Mouse (Mus musculus): ENCODE results near the gene Wrnip1. TPM values are rescaled to one million over a fixed set of nuclear protein-coding genes. Genes with fewer than 3 reads are reported as not detected.
A peak's percentile ranks its signal among the peaks of the same experiment; 100 is the strongest.

Wrnip1 gene
- polyA plus RNA-seq, 1 experiment from 2014 or later, result 55.2 TPM

DNA sequence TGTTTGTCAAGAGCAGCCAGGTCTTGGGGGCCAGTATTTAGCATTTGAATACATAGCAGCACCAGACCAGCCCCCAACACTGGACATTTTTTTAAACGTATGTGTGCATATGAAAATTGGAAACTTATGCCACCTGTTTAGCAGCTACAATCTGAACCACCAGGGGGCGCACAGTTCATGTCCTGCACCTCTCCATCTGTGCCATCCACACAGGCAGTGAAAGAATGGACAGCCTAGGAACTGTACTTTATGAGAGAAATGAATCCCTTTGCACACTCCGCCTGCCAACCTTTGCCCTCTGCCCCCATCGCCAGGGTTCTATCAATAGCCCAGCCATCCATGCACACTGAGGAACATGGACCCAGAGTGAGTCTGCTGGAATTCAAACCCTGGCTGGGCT is 26.1 kb downstream of the Wrnip1 start:
- in situ Hi-C loops (cut with MboI; ENCODE audit: low pct_unique_long_range_greater_than_20kb), result no loop called here
- H3K27me3 ChIP-seq, result no peaks in the 10 kb centered on the region
- ATAC-seq, result no peak
- TF ChIP-seq CTCF (IDR thresholded peaks at IDR 0.05), result peak; percentile 84
- ChIA-PET POLR2A (no interaction called here), CTCF (interaction anchor here (0.8 to 2.4 kb wide), 6 partner anchors 9 to 60 kb away, joined by 3 to 9 read pairs (median 4); partner anchors contain the start of genes D930007J09Rik and Wrnip1)
- DNase-seq (ENCODE audit: low read depth, low spot score), result no peak

DNA sequence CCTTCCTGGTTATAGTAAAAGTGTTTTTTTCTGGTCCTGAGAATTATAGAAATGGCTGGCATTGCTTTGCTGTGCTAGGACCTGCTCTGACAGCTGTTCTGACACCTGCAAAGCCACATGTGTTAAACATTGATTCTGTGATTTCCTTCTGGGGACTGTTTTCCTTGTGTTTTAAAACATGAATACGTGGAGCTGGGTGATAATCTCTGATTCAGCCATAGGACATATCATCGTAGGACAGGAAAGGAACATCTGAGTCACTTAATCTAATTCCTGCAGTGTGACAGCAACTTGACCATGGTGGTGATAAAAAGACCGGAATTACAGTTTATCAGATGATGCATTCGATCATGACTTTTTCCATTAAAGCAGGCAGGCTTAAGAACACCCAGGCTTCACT is 27.0 kb downstream of the Wrnip1 start:
- ChIA-PET POLR2A (no interaction called here), CTCF (interaction anchor here (0.9 kb wide), 1 partner anchor 1167 kb away, joined by 4 read pairs; no protein-coding TSS in a partner anchor)
- DNase-seq (ENCODE audit: low read depth, low spot score) (no peak), ATAC-seq (no peak)
- no peak for TF ChIP-seq CTCF (IDR thresholded peaks at IDR 0.05)
- in situ Hi-C loops (cut with MboI; ENCODE audit: low pct_unique_long_range_greater_than_20kb), result no loop called here
- H3K27me3 ChIP-seq, result no peaks in the 10 kb centered on the region

- H3K27me3 ChIP-seq, result no peaks in the 10 kb centered on the region
- CTCF ChIA-PET, result interaction anchor here (1.2 to 1.4 kb wide), 2 partner anchors 11 to 25 kb away, joined by 3 read pairs; no protein-coding TSS in a partner anchor
- DNase-seq (ENCODE audit: low read depth, low spot score) (no peak), ATAC-seq (no peak)
- in situ Hi-C loops (cut with MboI; ENCODE audit: low pct_unique_long_range_greater_than_20kb), result no loop called here
- TF ChIP-seq CTCF (IDR thresholded peaks at IDR 0.05), result no peak
- POLR2A ChIA-PET, result no interaction called here
These were observed 29.9 kb downstream of the Wrnip1 start for GRCm38 (mm10) chr13:32831505-32832273.

GRCm38 (mm10) chr13:32832776-32833175 is 30.9 kb downstream of the Wrnip1 start:
- in situ Hi-C loops (cut with MboI; ENCODE audit: low pct_unique_long_range_greater_than_20kb), result no loop called here
- TF ChIP-seq CTCF (IDR thresholded peaks at IDR 0.05), result no peak
- no peaks in the 10 kb centered on the region for H3K27me3 ChIP-seq
- POLR2A ChIA-PET, result interaction anchor here (1.2 kb wide), 1 partner anchor 19 kb away, joined by 3 read pairs; no protein-coding TSS in a partner anchor
- DNase-seq (ENCODE audit: low read depth, low spot score), result no peak
- ATAC-seq, result no peak
- CTCF ChIA-PET, result interaction anchor here (1.0 to 1.4 kb wide), 2 partner anchors 24 to 53 kb away, joined by 3 read pairs; no protein-coding TSS in a partner anchor

- ChIA-PET CTCF (interaction anchor here (1.0 to 1.4 kb wide), 2 partner anchors 24 to 53 kb away, joined by 3 read pairs; no protein-coding TSS in a partner anchor), POLR2A (interaction anchor here (1.2 kb wide), 1 partner anchor 20 kb away, joined by 3 read pairs; no protein-coding TSS in a partner anchor)
- no peak for TF ChIP-seq CTCF (IDR thresholded peaks at IDR 0.05)
- no peak for ATAC-seq
- in situ Hi-C loops (cut with MboI; ENCODE audit: low pct_unique_long_range_greater_than_20kb), result no loop called here
- no peak for DNase-seq (ENCODE audit: low read depth, low spot score)
- no peaks in the 10 kb centered on the region for H3K27me3 ChIP-seq
These were observed 31.4 kb downstream of the Wrnip1 start for GRCm38 (mm10) chr13:32833237-32833636.

DNA sequence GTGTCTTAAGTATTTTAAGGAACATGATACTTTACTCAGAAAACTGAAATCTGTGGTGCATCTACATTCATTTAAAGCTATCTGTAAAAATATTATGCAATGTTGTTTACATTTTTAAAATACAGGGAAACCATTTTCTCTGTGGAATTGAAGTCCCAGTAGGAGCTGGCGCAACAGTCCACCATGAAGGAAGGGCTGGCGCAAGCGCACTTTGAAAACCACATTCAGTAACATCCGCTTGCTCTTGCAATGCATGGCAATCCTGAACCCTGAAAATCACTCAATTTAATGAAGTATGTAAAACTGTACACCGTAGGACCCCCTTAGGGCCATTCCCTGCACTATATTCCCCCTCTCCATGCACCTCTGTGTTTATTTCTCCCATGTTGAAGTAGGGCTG is 32.7 kb downstream of the Wrnip1 start:
- TF ChIP-seq CTCF (IDR thresholded peaks at IDR 0.05), result no peak
- no peaks in the 10 kb centered on the region for H3K27me3 ChIP-seq
- ChIA-PET POLR2A (no interaction called here), CTCF (no interaction called here)
- ATAC-seq (no peak), DNase-seq (ENCODE audit: low read depth, low spot score) (no peak)
- in situ Hi-C loops (cut with MboI; ENCODE audit: low pct_unique_long_range_greater_than_20kb), result no loop called here

DNA sequence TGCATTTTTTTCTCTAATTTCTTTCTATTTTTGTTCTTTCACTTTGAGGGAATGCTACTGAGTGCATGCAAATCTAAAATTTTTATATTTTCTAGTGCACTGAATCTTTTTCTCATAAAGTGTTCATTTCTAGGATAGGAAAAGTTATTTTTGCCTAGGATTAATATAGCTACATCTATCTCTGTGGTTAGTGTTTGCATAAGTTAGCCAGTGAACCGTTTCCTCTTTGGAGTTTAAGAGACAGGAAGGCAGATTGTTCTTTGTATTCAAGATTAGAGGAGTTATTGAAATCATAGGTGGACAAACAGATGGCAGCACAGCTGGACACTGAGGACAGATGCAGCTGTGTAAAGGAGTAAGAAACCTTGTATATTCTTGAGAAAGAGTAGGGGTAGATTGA is 37.5 kb downstream of the Wrnip1 start:
- ChIA-PET CTCF (interaction anchor here (0.7 to 1.2 kb wide), 2 partner anchors 11 to 148 kb away, joined by 3 read pairs; no protein-coding TSS in a partner anchor), POLR2A (no interaction called here)
- no peaks in the 10 kb centered on the region for H3K27me3 ChIP-seq
- ATAC-seq (no peak), DNase-seq (ENCODE audit: low read depth, low spot score) (no peak)
- in situ Hi-C loops (cut with MboI; ENCODE audit: low pct_unique_long_range_greater_than_20kb), result no loop called here
- no peak for TF ChIP-seq CTCF (IDR thresholded peaks at IDR 0.05)

GRCm38 (mm10) chr13:32841349-32841748 is 39.5 kb downstream of the Wrnip1 start:
- in situ Hi-C loops (cut with MboI; ENCODE audit: low pct_unique_long_range_greater_than_20kb), result no loop called here
- H3K27me3 ChIP-seq, result no peaks in the 10 kb centered on the region
- CTCF ChIA-PET, result no interaction called here
- no peak for DNase-seq (ENCODE audit: low read depth, low spot score)
- no peak for ATAC-seq
- POLR2A ChIA-PET, result no interaction called here
- TF ChIP-seq CTCF (IDR thresholded peaks at IDR 0.05), result no peak

DNA sequence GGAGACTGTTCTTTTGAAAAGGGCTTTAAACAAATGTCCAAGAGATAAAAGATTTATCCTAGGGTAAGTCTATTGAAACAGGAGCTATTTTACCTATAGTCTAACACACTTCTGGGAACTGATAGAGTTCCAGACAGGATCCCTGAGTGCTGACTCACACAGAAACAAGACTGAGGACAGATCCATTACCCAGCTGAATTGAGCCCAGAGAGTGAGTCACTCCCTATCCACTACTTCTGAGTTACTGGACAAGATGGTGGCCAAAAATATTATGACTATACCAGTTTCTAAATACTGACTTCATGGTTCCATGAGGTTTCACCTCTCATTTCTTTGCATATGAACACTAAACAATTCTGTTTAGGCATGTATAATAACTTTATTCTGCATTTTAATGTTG is 44.4 kb downstream of the Wrnip1 start:
- ChIA-PET CTCF (interaction anchor here (1.9 kb wide), 1 partner anchor 10 kb away, joined by 4 read pairs; no protein-coding TSS in a partner anchor), POLR2A (no interaction called here)
- no peaks in the 10 kb centered on the region for H3K27me3 ChIP-seq
- ATAC-seq (no peak), DNase-seq (ENCODE audit: low read depth, low spot score) (no peak)
- in situ Hi-C loops (cut with MboI; ENCODE audit: low pct_unique_long_range_greater_than_20kb), result no loop called here
- TF ChIP-seq CTCF (IDR thresholded peaks at IDR 0.05), result no peak

DNA sequence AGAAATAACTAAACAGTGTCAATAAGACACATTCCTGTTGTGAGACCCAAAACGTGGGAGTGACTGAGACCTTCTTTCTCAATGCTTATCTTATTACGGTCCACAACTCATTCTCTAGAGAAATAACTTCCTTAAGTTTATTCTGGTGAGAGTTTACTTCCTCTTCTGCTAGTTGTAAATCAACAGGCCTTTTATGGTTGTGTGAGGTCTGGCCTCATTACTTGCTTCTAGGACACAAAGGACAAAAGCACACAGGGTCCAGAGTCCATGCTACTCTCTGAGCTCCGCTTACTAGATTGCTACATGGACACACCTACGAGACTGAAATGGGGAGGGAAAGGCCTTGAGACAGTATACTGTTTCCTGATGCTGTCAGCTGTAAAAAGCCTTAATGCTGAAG is 47.3 kb downstream of the Wrnip1 start:
- no peak for TF ChIP-seq CTCF (IDR thresholded peaks at IDR 0.05)
- in situ Hi-C loops (cut with MboI; ENCODE audit: low pct_unique_long_range_greater_than_20kb), result no loop called here

DNA sequence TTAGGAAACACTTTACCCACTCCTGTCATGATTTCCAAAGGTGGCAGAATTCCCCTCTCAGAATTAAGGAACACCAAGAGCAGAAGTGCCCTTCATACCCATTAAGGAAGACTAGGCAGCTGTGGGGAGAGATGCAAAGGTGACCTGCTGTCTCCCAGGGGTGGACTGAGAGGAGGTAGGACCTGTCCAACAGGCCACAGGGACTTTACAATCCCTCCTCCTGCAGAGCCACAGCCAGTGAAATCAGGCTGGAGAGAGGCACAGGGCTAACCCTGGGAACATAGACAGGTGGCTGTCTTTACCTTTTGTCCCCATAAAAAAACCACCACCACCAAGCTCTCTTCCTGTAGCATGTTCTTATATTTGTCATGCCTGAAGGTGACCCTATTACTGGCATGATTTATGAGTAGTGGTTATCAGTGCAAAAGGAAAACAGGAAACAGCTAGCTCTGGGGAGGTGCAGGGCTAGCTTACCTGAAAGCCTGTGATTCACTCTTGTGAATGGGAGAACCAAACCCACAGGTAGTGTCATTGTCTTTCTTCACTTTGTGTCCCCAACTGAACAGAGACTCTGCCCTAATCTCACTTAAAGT is 47.8 kb downstream of the Wrnip1 start:
- in situ Hi-C loops (cut with MboI; ENCODE audit: low pct_unique_long_range_greater_than_20kb), result loop anchor here (5.0 kb wide), 2 partner anchors 48 to 1153 kb away; partner anchors contain the start of genes Ripk1, Serpinb1c and Serpinb6a
- POLR2A ChIA-PET, result no interaction called here
- no peak for TF ChIP-seq CTCF (IDR thresholded peaks at IDR 0.05)
- CTCF ChIA-PET, result interaction anchor here (1.1 to 2.2 kb wide), 3 partner anchors 10 to 48 kb away, joined by 3 to 6 read pairs (median 3); partner anchors contain the start of gene Serpinb1c
- no peaks in the 10 kb centered on the region for H3K27me3 ChIP-seq
- DNase-seq (ENCODE audit: low read depth, low spot score), result no peak
- no peak for ATAC-seq

More for the DNA sequence above, 47.3 kb downstream of the Wrnip1 start:
- CTCF ChIA-PET, result interaction anchor here (1.1 kb wide), 1 partner anchor 14 kb away, joined by 3 read pairs; no protein-coding TSS in a partner anchor
- POLR2A ChIA-PET, result no interaction called here
- ATAC-seq, result no peak
- DNase-seq (ENCODE audit: low read depth, low spot score), result no peak
- H3K27me3 ChIP-seq, result no peaks in the 10 kb centered on the region
